Mouse (Mus musculus) liver, adult 2 months (tissue): ENCODE measurements at regions not wholly inside any gene's neighbourhood (a gene's known extent, or its start where the extent isn't known, plus 50 kb on each side); places are given as distances from the start of the nearest gene placed in this dataset.

Source experiments
- DNase-seq: peaks from one replicate; pipeline ENCODE4 v3.0.0-alpha.2; 2011; ENCODE audit warnings: low read depth, low spot score; ENCODE audit errors: extremely low read depth
- H3K27ac ChIP-seq: fragments of 200-500 bp; replicated peaks from 2 replicates; pipeline ENCODE4 v1.5.1; 2012; ENCODE audit warnings: low read depth, mild to moderate bottlenecking, control low read depth, inconsistent platforms, low read length; ENCODE audit not compliant: insufficient read depth
- H3K27me3 ChIP-seq: fragments of 200-500 bp; 2 replicates; pipeline ENCODE4 v1.6.1; 2012; ENCODE audit warnings: mild to moderate bottlenecking, moderate library complexity, low read length, inconsistent platforms; ENCODE audit not compliant: control insufficient read depth, insufficient read depth
- H3K36me3 ChIP-seq: fragments of 200-500 bp; 2 replicates; pipeline ENCODE4 v1.6.1; 2012; ENCODE audit warnings: low read length, inconsistent platforms; ENCODE audit not compliant: control insufficient read depth, insufficient read depth
- H3K4me1 ChIP-seq: fragments of 200-500 bp; 2 replicates; pipeline ENCODE4 v1.6.1; 2011; ENCODE audit warnings: low read length; ENCODE audit not compliant: control insufficient read depth, insufficient read depth
- H3K4me3 ChIP-seq: fragments of 200-500 bp; 2 replicates; pipeline ENCODE4 v1.5.1; 2011; ENCODE audit warnings: low read depth, mild to moderate bottlenecking, control low read depth, low read length, moderate library complexity; ENCODE audit not compliant: insufficient read depth
- H3K79me2 ChIP-seq: fragments of 200-500 bp; 2 replicates; pipeline ENCODE4 v1.6.1; 2012; ENCODE audit warnings: inconsistent platforms, mild to moderate bottlenecking, low read length, moderate library complexity; ENCODE audit not compliant: control insufficient read depth, insufficient read depth
- H3K9ac ChIP-seq: fragments of 200-500 bp; 2 replicates; pipeline ENCODE4 v1.6.1; 2012; ENCODE audit warnings: low read depth, mild to moderate bottlenecking, control low read depth, inconsistent platforms, low read length
- CTCF ChIP-seq: fragments of 200-500 bp; IDR thresholded peaks from 2 replicates; pipeline ENCODE4 v1.5.1; 2011; ENCODE audit warnings: low read depth, low read length, control low read depth
- POLR2A ChIP-seq: fragments of 200-500 bp; IDR thresholded peaks from 2 replicates; pipeline ENCODE4 v1.6.1; 2011; ENCODE audit warnings: low read length, control low read depth; ENCODE audit not compliant: insufficient read depth; ENCODE audit errors: extremely low read depth
- WGBS: fragments of 180-500 bp; shearing (Covaris S2); methylation state at CpG from one replicate; pipeline ENCODE4 v1.1.7; 2018; 5-methylcytosine and 5-hydroxymethylcytosine counted together

DNA sequence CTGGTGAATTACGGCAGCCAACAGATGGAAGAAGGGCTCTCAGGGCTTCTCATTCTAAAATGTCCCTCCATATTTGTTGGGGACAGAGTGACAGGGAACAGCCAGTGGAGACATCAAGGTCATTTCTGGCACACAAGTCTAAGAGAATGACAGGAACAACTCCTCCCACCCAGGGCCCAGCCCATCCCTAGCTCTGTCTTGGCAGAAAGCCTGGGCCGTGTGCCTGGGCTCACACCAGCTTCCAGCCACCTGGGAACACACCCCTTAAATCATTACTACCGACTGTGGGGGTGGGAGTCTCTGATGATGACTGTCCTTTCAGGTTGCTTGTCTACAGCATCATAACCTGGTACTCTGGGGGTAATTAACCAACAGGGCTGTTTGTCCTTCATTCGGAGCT, 53.8 kb upstream of the Zmiz1 start:
- no peak for TF ChIP-seq POLR2A
- TF ChIP-seq CTCF, result no peak
- peak; percentile 54 for DNase-seq
- WGBS, result 60% methylated on average over 4 of the region's 4 CpGs
- no peak overlapping the region for H3K9ac ChIP-seq
- no peaks in the 10 kb centered on the region for H3K27me3 ChIP-seq
- no peak overlapping the region for H3K27ac ChIP-seq
- no peaks in the 10 kb centered on the region for H3K36me3 ChIP-seq
- H3K4me3 ChIP-seq, result no peak overlapping the region
- H3K79me2 ChIP-seq, result no peaks in the 10 kb centered on the region
- no peaks in the 10 kb centered on the region; the same call in 1 of the 2 replicates for H3K4me1 ChIP-seq

DNA sequence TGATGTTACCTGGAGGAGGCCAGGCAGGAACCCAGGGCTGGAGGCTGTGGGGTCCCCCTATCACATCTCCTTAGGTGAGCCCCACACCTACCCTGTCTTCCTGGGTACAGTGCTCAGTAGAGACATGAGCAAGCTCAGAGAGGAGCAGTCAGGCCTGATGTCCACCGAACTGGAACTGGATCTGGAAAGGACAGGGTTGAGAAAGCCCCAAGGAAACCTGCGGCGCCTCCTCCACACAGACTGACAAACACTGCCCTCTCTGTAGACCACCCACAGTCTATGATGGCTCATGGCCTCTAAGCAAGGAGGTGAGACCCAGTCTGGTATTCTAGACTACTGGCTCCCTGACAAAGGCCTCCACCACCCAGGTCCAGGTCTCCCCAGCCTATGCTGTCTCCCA, 52.9 kb upstream of the Zmiz1 start:
- H3K27me3 ChIP-seq, result no peaks in the 10 kb centered on the region
- no peaks in the 10 kb centered on the region for H3K36me3 ChIP-seq
- DNase-seq, result no peak
- H3K79me2 ChIP-seq, result no peaks in the 10 kb centered on the region
- H3K9ac ChIP-seq, result no peak overlapping the region
- 97% methylated on average over 3 of the region's 3 CpGs for WGBS
- H3K27ac ChIP-seq, result no peak overlapping the region
- no peak overlapping the region for H3K4me3 ChIP-seq
- H3K4me1 ChIP-seq, result no peaks in the 10 kb centered on the region; the same call in 1 of the 2 replicates
- TF ChIP-seq CTCF (no peak), POLR2A (no peak)

DNA sequence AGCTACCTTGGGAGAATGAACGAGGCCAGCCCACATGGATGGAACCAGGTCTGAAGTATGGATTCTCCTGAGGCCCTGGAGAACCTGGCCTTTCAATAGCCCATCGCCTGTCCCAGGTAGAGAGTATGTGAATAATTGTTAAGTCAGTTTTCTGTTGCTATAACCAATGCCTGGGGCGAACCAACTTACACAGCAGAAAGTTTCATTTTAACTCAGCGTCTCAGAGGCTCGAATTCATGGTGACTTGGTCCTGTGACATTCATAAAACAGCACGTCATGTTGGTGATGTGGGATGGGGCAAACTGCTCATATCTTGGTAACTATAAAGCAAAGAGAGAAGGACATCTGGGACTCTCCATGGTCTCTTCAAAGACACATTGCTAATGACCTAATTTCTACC, 52.4 kb upstream of the Zmiz1 start:
- no peaks in the 10 kb centered on the region for H3K36me3 ChIP-seq

DNA sequence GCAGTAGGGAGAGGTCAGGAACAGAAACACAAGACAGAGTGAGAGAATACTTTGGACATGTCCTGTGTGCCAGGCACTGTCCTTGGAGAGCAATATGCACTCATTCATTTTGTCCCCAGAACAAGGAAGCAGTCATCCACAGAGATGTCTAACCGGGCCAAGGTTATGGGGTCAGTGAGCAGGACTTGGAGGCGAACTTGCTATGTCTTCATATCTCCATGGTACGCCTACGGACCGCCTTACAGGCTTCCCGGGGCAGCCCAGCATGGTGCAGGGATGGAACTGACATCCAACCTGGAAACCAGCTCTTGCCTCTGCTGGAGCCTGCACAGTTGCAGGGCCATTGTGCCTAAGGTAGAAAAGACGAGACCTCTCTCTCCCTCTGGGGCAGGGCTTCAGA, 51.9 kb upstream of the Zmiz1 start:
- H3K36me3 ChIP-seq, result no peaks in the 10 kb centered on the region

More for the DNA sequence above, 52.4 kb upstream of the Zmiz1 start:
- H3K27me3 ChIP-seq, result no peaks in the 10 kb centered on the region
- 95% methylated on average over 6 of the region's 6 CpGs for WGBS
- no peaks in the 10 kb centered on the region for H3K79me2 ChIP-seq
- DNase-seq, result no peak
- no peaks in the 10 kb centered on the region; the same call in 1 of the 2 replicates for H3K4me1 ChIP-seq
- no peak overlapping the region for H3K9ac ChIP-seq
- H3K27ac ChIP-seq, result no peak overlapping the region
- TF ChIP-seq CTCF (no peak), POLR2A (no peak)
- no peak overlapping the region for H3K4me3 ChIP-seq

More for the DNA sequence above, 51.9 kb upstream of the Zmiz1 start:
- TF ChIP-seq CTCF (no peak), POLR2A (no peak)
- no peak overlapping the region for H3K4me3 ChIP-seq
- no peak overlapping the region for H3K27ac ChIP-seq
- H3K79me2 ChIP-seq, result no peaks in the 10 kb centered on the region
- H3K4me1 ChIP-seq, result no peaks in the 10 kb centered on the region; the same call in 1 of the 2 replicates
- H3K9ac ChIP-seq, result no peak overlapping the region
- 89% methylated on average over 7 of the region's 7 CpGs for WGBS
- no peaks in the 10 kb centered on the region for H3K27me3 ChIP-seq
- no peak for DNase-seq
